Mouse (Mus musculus) heart, embryonic 16.5 days (tissue): ENCODE measurements at regions not wholly inside any gene's neighbourhood (a gene's known extent, or its start where the extent isn't known, plus 50 kb on each side); places are given as distances from the start of the nearest gene placed in this dataset.

Source experiments
- ATAC-seq: fragments of 200-750 bp; cut with Nextera tagmentation; replicated peaks from 2 replicates; pipeline ENCODE4 v1.8.0; 2017; ENCODE audit warnings: moderate number of reproducible peaks; ENCODE audit not compliant: insufficient read depth, low FRiP score; ENCODE audit errors: extremely low read depth
- H3K27ac ChIP-seq: fragments of 300-500 bp; sonication (generic); 2 replicates; pipeline ENCODE4 v1.5.1; 2014; ENCODE audit warnings: mild to moderate bottlenecking, low read length, control low read depth, moderate library complexity
- H3K27me3 ChIP-seq: fragments of 300-500 bp; sonication (generic); 2 replicates; pipeline ENCODE4 v1.6.1; 2014; ENCODE audit warnings: low read length, mixed read lengths; ENCODE audit not compliant: control insufficient read depth, insufficient read depth
- H3K36me3 ChIP-seq: fragments of 300-500 bp; sonication (generic); 2 replicates; pipeline ENCODE4 v1.6.1; 2014; ENCODE audit not compliant: control insufficient read depth, insufficient read depth
- H3K4me1 ChIP-seq: fragments of 300-500 bp; sonication (generic); 2 replicates; pipeline ENCODE4 v1.6.1; 2014; ENCODE audit warnings: low read length, mixed read lengths; ENCODE audit not compliant: control insufficient read depth, insufficient read depth
- H3K4me2 ChIP-seq: fragments of 300-500 bp; sonication (generic); 2 replicates; pipeline ENCODE4 v1.6.1; 2014; ENCODE audit warnings: low read depth, mild to moderate bottlenecking, control low read depth, low read length
- H3K4me3 ChIP-seq: fragments of 300-500 bp; sonication (generic); 2 replicates; pipeline ENCODE4 v1.5.1; 2014; ENCODE audit warnings: mild to moderate bottlenecking, control low read depth, low read length
- H3K9ac ChIP-seq: fragments of 300-500 bp; sonication (generic); 2 replicates; pipeline ENCODE4 v1.6.1; 2014; ENCODE audit warnings: low read length, control low read depth
- H3K9me3 ChIP-seq: fragments of 300-500 bp; sonication (generic); replicated peaks from 2 replicates; pipeline ENCODE4 v1.6.1; 2016; ENCODE audit warnings: low read length; ENCODE audit not compliant: control insufficient read depth
- WGBS: fragments of 180-500 bp; shearing (Covaris S2); extraction: QIAGEN DNeasy Blood & Tissue Kit; methylation state at CpG from one replicate; pipeline ENCODE4 v1.1.7; 2014; 5-methylcytosine and 5-hydroxymethylcytosine counted together

- H3K9ac ChIP-seq: no peak overlapping the region
- H3K4me1 ChIP-seq: peaks cover 5% of the 10 kb centered on the region; the same call in 1 of the 2 replicates
- H3K4me2 ChIP-seq: no peak overlapping the region
- H3K9me3 ChIP-seq: no peaks in the 10 kb centered on the region
- H3K27me3 ChIP-seq: no peaks in the 10 kb centered on the region
- H3K36me3 ChIP-seq: no peaks in the 10 kb centered on the region
- no peak overlapping the region for H3K4me3 ChIP-seq
- 69% methylated on average over 10 of the region's 10 CpGs for WGBS
- ATAC-seq: no peak
- no peak overlapping the region for H3K27ac ChIP-seq
Observed at GRCm38 (mm10) chr8:36304809-36305208, 539.2 kb downstream of the Gm19410 start.

- no peak for ATAC-seq
- H3K27me3 ChIP-seq: no peaks in the 10 kb centered on the region
- H3K4me3 ChIP-seq: no peak overlapping the region
- no peak overlapping the region for H3K4me2 ChIP-seq
- H3K4me1 ChIP-seq: peaks cover 13% of the 10 kb centered on the region
- no peak overlapping the region for H3K9ac ChIP-seq
- H3K27ac ChIP-seq: no peak overlapping the region
- no peaks in the 10 kb centered on the region for H3K36me3 ChIP-seq
- 83% methylated on average over 4 of the region's 4 CpGs for WGBS
- H3K9me3 ChIP-seq: no peaks in the 10 kb centered on the region
Observed at GRCm38 (mm10) chr8:36306336-36306735, 540.7 kb downstream of the Gm19410 start.

GRCm38 (mm10) chr8:36307496-36307895 lies 541.9 kb downstream of the Gm19410 start:
- ATAC-seq: no peak
- Histone ChIP-seq H3K4me1 (peaks cover 13% of the 10 kb centered on the region), H3K9me3 (no peaks in the 10 kb centered on the region), H3K36me3 (no peaks in the 10 kb centered on the region), H3K9ac (no peak overlapping the region), H3K4me3 (no peak overlapping the region), H3K4me2 (no peak overlapping the region), H3K27ac (no peak overlapping the region), H3K27me3 (no peaks in the 10 kb centered on the region)
- WGBS: 91% methylated on average over 8 of the region's 8 CpGs

GRCm38 (mm10) chr8:36308056-36308455 lies 542.5 kb downstream of the Gm19410 start:
- no peaks in the 10 kb centered on the region for H3K9me3 ChIP-seq
- ATAC-seq: no peak
- no peak overlapping the region for H3K9ac ChIP-seq
- no peaks in the 10 kb centered on the region for H3K36me3 ChIP-seq
- peaks cover 13% of the 10 kb centered on the region for H3K4me1 ChIP-seq
- no peak overlapping the region for H3K4me2 ChIP-seq
- H3K27ac ChIP-seq: no peak overlapping the region
- no peak overlapping the region for H3K4me3 ChIP-seq
- no peaks in the 10 kb centered on the region for H3K27me3 ChIP-seq
- WGBS: 75% methylated on average over 2 of the region's 2 CpGs

GRCm38 (mm10) chr8:36309326-36309725 lies 543.7 kb downstream of the Gm19410 start:
- Histone ChIP-seq H3K9me3 (no peaks in the 10 kb centered on the region), H3K9ac (no peak overlapping the region), H3K27me3 (no peaks in the 10 kb centered on the region), H3K36me3 (no peaks in the 10 kb centered on the region), H3K4me2 (no peak overlapping the region), H3K27ac (peak overlapping the region; percentile 75), H3K4me3 (no peak overlapping the region), H3K4me1 (peaks cover 13% of the 10 kb centered on the region)
- WGBS: 84% methylated on average over 6 of the region's 6 CpGs
- no peak for ATAC-seq

GRCm38 (mm10) chr8:36309952-36310351 lies 544.4 kb downstream of the Gm19410 start:
- 33% methylated on average over 10 of the region's 10 CpGs for WGBS
- Histone ChIP-seq H3K9ac (peak overlapping the region; percentile 38; the same call in 1 of the 2 replicates), H3K4me3 (peak overlapping the region; percentile 17; the same call in 1 of the 2 replicates), H3K4me2 (peak overlapping the region; percentile 50), H3K27me3 (no peaks in the 10 kb centered on the region), H3K9me3 (no peaks in the 10 kb centered on the region), H3K36me3 (no peaks in the 10 kb centered on the region), H3K4me1 (peaks cover 13% of the 10 kb centered on the region), H3K27ac (peak overlapping the region; percentile 75)
- ATAC-seq: peak; percentile 87

GRCm38 (mm10) chr8:36311734-36312133 lies 546.1 kb downstream of the Gm19410 start:
- Histone ChIP-seq H3K4me3 (no peak overlapping the region), H3K36me3 (no peaks in the 10 kb centered on the region), H3K27ac (no peak overlapping the region), H3K27me3 (no peaks in the 10 kb centered on the region), H3K4me2 (no peak overlapping the region), H3K4me1 (peaks cover 13% of the 10 kb centered on the region), H3K9ac (no peak overlapping the region), H3K9me3 (no peaks in the 10 kb centered on the region)
- WGBS: 61% methylated on average over 5 of the region's 5 CpGs
- no peak for ATAC-seq

GRCm38 (mm10) chr8:36312963-36313362 lies 547.4 kb downstream of the Gm19410 start:
- H3K36me3 ChIP-seq: no peaks in the 10 kb centered on the region
- H3K9me3 ChIP-seq: no peaks in the 10 kb centered on the region
- no peak overlapping the region for H3K4me3 ChIP-seq
- no peak overlapping the region for H3K4me2 ChIP-seq
- H3K27ac ChIP-seq: no peak overlapping the region
- peaks cover 13% of the 10 kb centered on the region for H3K4me1 ChIP-seq
- ATAC-seq: no peak
- no peaks in the 10 kb centered on the region for H3K27me3 ChIP-seq
- 73% methylated on average over 3 of the region's 3 CpGs for WGBS
- H3K9ac ChIP-seq: no peak overlapping the region

- H3K27me3 ChIP-seq: no peaks in the 10 kb centered on the region
- no peak overlapping the region for H3K9ac ChIP-seq
- H3K4me3 ChIP-seq: no peak overlapping the region
- WGBS: 77% methylated on average over 2 of the region's 2 CpGs
- H3K4me2 ChIP-seq: no peak overlapping the region
- ATAC-seq: no peak
- no peaks in the 10 kb centered on the region for H3K36me3 ChIP-seq
- H3K27ac ChIP-seq: no peak overlapping the region
- no peaks in the 10 kb centered on the region for H3K9me3 ChIP-seq
- H3K4me1 ChIP-seq: peaks cover 7% of the 10 kb centered on the region
Observed at GRCm38 (mm10) chr8:36318396-36318795, 552.8 kb downstream of the Gm19410 start.
